ENCODE assay signal across 21 mouse cellular contexts in the genomic region with DNA sequence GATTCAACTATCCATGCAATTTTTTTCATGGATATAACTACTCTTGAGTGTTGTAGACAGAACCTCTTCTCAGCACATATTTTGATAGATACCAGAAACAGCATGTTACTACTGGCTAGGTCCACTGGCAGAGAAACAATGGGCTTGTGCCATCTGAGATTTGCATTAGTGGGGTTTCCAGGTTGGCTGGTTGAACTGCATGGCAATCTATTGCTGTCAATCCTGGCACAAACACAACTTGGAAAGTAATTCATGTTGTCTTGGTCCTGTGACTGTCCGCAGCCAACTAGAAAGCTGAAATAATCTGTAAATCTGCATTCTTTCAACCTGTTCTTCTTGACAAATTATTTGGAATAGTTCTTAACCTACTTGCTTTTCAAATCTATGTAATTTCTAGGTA. TPM values are rescaled to one million over a fixed set of nuclear protein-coding genes. Genes with fewer than 3 reads are reported as not detected.
A peak's percentile ranks its signal among the peaks of the same experiment; 100 is the strongest.
DNase-seq lines count a peak whose midpoint lies in the region; ATAC-seq and TF ChIP-seq lines count a peak whose summit lies in the region.
"Had no signal": no experiment of that assay in that cellular context is flagged by ENCODE, and none has a peak within 500 bp of the region (broad histone marks: within the 10 kb centered on the region; RNA-seq: fewer than 3 reads in every experiment).

No protein-coding gene starts in this region.

- DNase-seq in embryonic facial prominence, embryonic 14.5 days (ENCODE audit: low spot score) = peak; percentile 19
- DNase-seq in embryonic facial prominence, embryonic 10.5 days (ENCODE audit: low spot score) = no peak
- DNase-seq in intestine, embryonic 14.5 days (ENCODE audit: low spot score) = no peak
- no peak for DNase-seq in CH12.LX (ENCODE audit: extremely low read depth)
- DNase-seq in brain, adult 2 months (ENCODE audit: low read depth, low spot score) = peak; percentile 8
- no peak for DNase-seq in lung, postnatal 0 days (ENCODE audit: low spot score)
- DNase-seq: adrenal gland, adult 8-10 months; adrenal gland, postnatal 36 days; cerebellum, adult 11 months; cerebellum, adult 9-10 months; embryo, embryonic 11 days; gastrocnemius, postnatal 10 days; heart, adult 2 months; heart, postnatal 36 days; kidney, adult 11 months; kidney, adult 9 months had no signal

- no peak for TF ChIP-seq EP300 in CH12.LX (IDR thresholded peaks at IDR 0.05; ENCODE audit: low read length)
- no peak for TF ChIP-seq EP300 in lung, postnatal 0 days (IDR thresholded peaks at IDR 0.05)

- TF ChIP-seq POLR2A in CH12.LX (IDR thresholded peaks at IDR 0.05; ENCODE audit: low read depth, low read length) = no peak

- no peaks in the 10 kb centered on the region for H3K27me3 ChIP-seq in embryonic facial prominence, embryonic 14.5 days (replicated peaks; ENCODE audit: control insufficient read depth, insufficient read depth, low read length)
- H3K27me3 ChIP-seq in embryonic facial prominence, embryonic 10.5 days (replicated peaks; ENCODE audit: low read depth, poor library complexity, severe bottlenecking) = no peaks in the 10 kb centered on the region
- H3K27me3 ChIP-seq in intestine, embryonic 14.5 days (replicated peaks; ENCODE audit: control insufficient read depth, insufficient read depth, low read length) = no peaks in the 10 kb centered on the region
- no peaks in the 10 kb centered on the region for H3K27me3 ChIP-seq in intestine, postnatal 0 days (replicated peaks; ENCODE audit: control insufficient read depth, insufficient read depth, low read length)
- H3K27me3 ChIP-seq in CH12.LX (replicated peaks) = no peaks in the 10 kb centered on the region
- no peaks in the 10 kb centered on the region for H3K27me3 ChIP-seq in lung, postnatal 0 days (replicated peaks; ENCODE audit: insufficient read depth, low read length)
- H3K27me3 ChIP-seq: embryonic facial prominence, embryonic 12.5 days; forebrain, embryonic 13.5 days; heart, embryonic 12.5 days had no signal

- H3K4me3 ChIP-seq in embryonic facial prominence, embryonic 14.5 days (ENCODE audit: low read depth, low read length) = no peak overlapping the region
- H3K4me3 ChIP-seq in embryonic facial prominence, embryonic 10.5 days = no peak overlapping the region
- no peak overlapping the region for H3K4me3 ChIP-seq in intestine, embryonic 14.5 days (ENCODE audit: low read depth, low read length)
- no peak overlapping the region for H3K4me3 ChIP-seq in intestine, postnatal 0 days (ENCODE audit: low read depth, low read length)
- H3K4me3 ChIP-seq in CH12.LX (replicated peaks in 1 of 3; ENCODE audit: low read depth in 2 of 3, low read length in 2 of 3, poor library complexity in 1 of 3) = peak overlapping the region in 1 of 3 experiments; percentile 6
- no peak overlapping the region for H3K4me3 ChIP-seq in lung, postnatal 0 days (ENCODE audit: low read depth, low read length)
- H3K4me3 ChIP-seq: embryonic facial prominence, embryonic 12.5 days; forebrain, embryonic 13.5 days; heart, adult 2 months; heart, embryonic 12.5 days had no signal

- 87% methylated on average over 1 of the region's 1 CpGs for WGBS in embryonic facial prominence, embryonic 14.5 days
- WGBS in embryonic facial prominence, embryonic 10.5 days = 92% methylated on average over 1 of the region's 1 CpGs
- 84% methylated on average over 1 of the region's 1 CpGs for WGBS in intestine, embryonic 14.5 days
- 85% methylated on average over 1 of the region's 1 CpGs for WGBS in intestine, postnatal 0 days
- WGBS in lung, postnatal 0 days = 76% methylated on average over 1 of the region's 1 CpGs

- no peaks in the 10 kb centered on the region for H3K4me1 ChIP-seq in embryonic facial prominence, embryonic 14.5 days (ENCODE audit: control insufficient read depth, insufficient read depth, low read length)
- H3K4me1 ChIP-seq in embryonic facial prominence, embryonic 10.5 days = no peaks in the 10 kb centered on the region
- peaks cover 17% of the 10 kb centered on the region; the same call in 1 of the 2 replicates for H3K4me1 ChIP-seq in intestine, embryonic 14.5 days (replicated peaks; ENCODE audit: control insufficient read depth, insufficient read depth, low read length)
- H3K4me1 ChIP-seq in intestine, postnatal 0 days (replicated peaks; ENCODE audit: control insufficient read depth, insufficient read depth, low read length) = peaks cover 3% of the 10 kb centered on the region; the same call in 1 of the 2 replicates
- H3K4me1 ChIP-seq in CH12.LX (ENCODE audit: control insufficient read depth in 1 of 2, insufficient read depth in 2 of 2) = peaks cover 2 to 17% of the 10 kb centered on the region in 2 experiments; a peak in 2 of 4 replicates
- no peaks in the 10 kb centered on the region for H3K4me1 ChIP-seq in lung, postnatal 0 days (ENCODE audit: insufficient read depth, low read depth, low read length)
- H3K4me1 ChIP-seq: embryonic facial prominence, embryonic 12.5 days; forebrain, embryonic 13.5 days; heart, embryonic 12.5 days had no signal

- no peak for ATAC-seq in embryonic facial prominence, embryonic 14.5 days (ENCODE audit: low read depth)
- ATAC-seq in intestine, embryonic 14.5 days (replicated peaks; ENCODE audit: low FRiP score, low TSS enrichment, low read depth) = no peak
- ATAC-seq in intestine, postnatal 0 days = no peak; the same call in 1 of the 2 replicates
- ATAC-seq in lung, postnatal 0 days = no peak
- ATAC-seq: forebrain, embryonic 13.5 days; hindbrain, embryonic 16.5 days had no signal

- no peak overlapping the region for H3K27ac ChIP-seq in embryonic facial prominence, embryonic 14.5 days (replicated peaks; ENCODE audit: low read depth, low read length)
- no peak overlapping the region for H3K27ac ChIP-seq in embryonic facial prominence, embryonic 10.5 days (replicated peaks)
- 0 out of 2 replicates have a peak overlapping the region, but pooled peaks have one; percentile 2 for H3K27ac ChIP-seq in intestine, embryonic 14.5 days (ENCODE audit: low read depth)
- H3K27ac ChIP-seq in intestine, postnatal 0 days (ENCODE audit: low read depth, low read length) = no peak overlapping the region
- H3K27ac ChIP-seq in CH12.LX (ENCODE audit: insufficient read depth, low read depth) = no peak overlapping the region
- H3K27ac ChIP-seq in lung, postnatal 0 days (ENCODE audit: low read length) = no peak overlapping the region
- H3K27ac ChIP-seq: embryonic facial prominence, embryonic 12.5 days; forebrain, embryonic 13.5 days; heart, adult 2 months had no signal

- H3K79me2 ChIP-seq in CH12.LX (replicated peaks; ENCODE audit: control insufficient read depth, extremely low read depth, insufficient read depth, poor library complexity, severe bottlenecking) = no peaks in the 10 kb centered on the region

- H3K9me3 ChIP-seq in embryonic facial prominence, embryonic 14.5 days (ENCODE audit: control insufficient read depth, low read length) = no peaks in the 10 kb centered on the region
- H3K9me3 ChIP-seq in embryonic facial prominence, embryonic 10.5 days = no peaks in the 10 kb centered on the region
- H3K9me3 ChIP-seq in intestine, embryonic 14.5 days (ENCODE audit: control insufficient read depth, low read length) = no peaks in the 10 kb centered on the region
- H3K9me3 ChIP-seq in intestine, postnatal 0 days (ENCODE audit: control insufficient read depth) = no peaks in the 10 kb centered on the region
- no peaks in the 10 kb centered on the region for H3K9me3 ChIP-seq in CH12.LX (replicated peaks; ENCODE audit: low read length)
- no peaks in the 10 kb centered on the region for H3K9me3 ChIP-seq in lung, postnatal 0 days (ENCODE audit: low read length)
- H3K9me3 ChIP-seq: embryonic facial prominence, embryonic 12.5 days; forebrain, embryonic 13.5 days; heart, embryonic 12.5 days had no signal

- in situ Hi-C loops in CH12.LX (cut with MboI; ENCODE audit: low pct_ligation_motif_present, low pct_unique_long_range_greater_than_20kb, low sequenced_read_pairs) = loop anchor here (10.0 kb wide), 1 partner anchor 48 kb away; no protein-coding TSS in a partner anchor

- dilution Hi-C loops in CH12.LX (cut with MboI; ENCODE audit: extremely low pct_ligation_motif_present, extremely low pct_unique_long_range_greater_than_20kb, low sequenced_read_pairs) = no loop called here

- no peak for TF ChIP-seq CTCF in intestine, postnatal 0 days (IDR thresholded peaks at IDR 0.05; ENCODE audit: low read depth)
- no peak for TF ChIP-seq CTCF in CH12.LX (conservative IDR thresholded peaks at IDR 0.05 in 1 of 2, IDR thresholded peaks at IDR 0.05 in 1 of 2; ENCODE audit: low read depth in 2 of 2, low read length in 2 of 2)
- TF ChIP-seq CTCF in lung, postnatal 0 days (IDR thresholded peaks at IDR 0.05) = no peak

- H3K9ac ChIP-seq in embryonic facial prominence, embryonic 14.5 days (ENCODE audit: low read depth, low read length) = no peak overlapping the region
- no peak overlapping the region for H3K9ac ChIP-seq in intestine, embryonic 14.5 days (ENCODE audit: low read length)
- no peak overlapping the region for H3K9ac ChIP-seq in intestine, postnatal 0 days (ENCODE audit: low read depth, low read length)
- peak overlapping the region; percentile 70; the same call in 1 of the 2 replicates for H3K9ac ChIP-seq in CH12.LX (ENCODE audit: insufficient read depth, low read depth)
- H3K9ac ChIP-seq in lung, postnatal 0 days (replicated peaks; ENCODE audit: low read depth) = no peak overlapping the region
- H3K9ac ChIP-seq: embryonic facial prominence, embryonic 12.5 days; forebrain, embryonic 13.5 days; heart, embryonic 12.5 days had no signal

- TF ChIP-seq RAD21 in CH12.LX (IDR thresholded peaks at IDR 0.05; ENCODE audit: low read depth, low read length) = no peak

- H3K36me3 ChIP-seq in embryonic facial prominence, embryonic 14.5 days (ENCODE audit: control insufficient read depth, insufficient read depth, low read length) = no peaks in the 10 kb centered on the region
- no peaks in the 10 kb centered on the region for H3K36me3 ChIP-seq in embryonic facial prominence, embryonic 10.5 days (replicated peaks)
- no peaks in the 10 kb centered on the region for H3K36me3 ChIP-seq in intestine, embryonic 14.5 days (ENCODE audit: control insufficient read depth, insufficient read depth, low read length)
- H3K36me3 ChIP-seq in intestine, postnatal 0 days (ENCODE audit: control insufficient read depth, insufficient read depth) = no peaks in the 10 kb centered on the region
- H3K36me3 ChIP-seq in CH12.LX (replicated peaks in 1 of 2; ENCODE audit: control insufficient read depth in 1 of 2, insufficient read depth in 1 of 2, low read length in 1 of 2) = no peaks in the 10 kb centered on the region
- H3K36me3 ChIP-seq in lung, postnatal 0 days (ENCODE audit: insufficient read depth, low read length) = no peaks in the 10 kb centered on the region
- H3K36me3 ChIP-seq: embryonic facial prominence, embryonic 12.5 days; heart, embryonic 12.5 days had no signal

- H3K4me2 ChIP-seq in embryonic facial prominence, embryonic 14.5 days (ENCODE audit: low read depth, low read length) = no peak overlapping the region
- H3K4me2 ChIP-seq in intestine, embryonic 14.5 days (ENCODE audit: low read length) = no peak overlapping the region
- no peak overlapping the region for H3K4me2 ChIP-seq in intestine, postnatal 0 days (replicated peaks; ENCODE audit: low read depth)
- peak overlapping the region; percentile 91 for H3K4me2 ChIP-seq in CH12.LX (ENCODE audit: insufficient read depth, low read depth, poor library complexity, severe bottlenecking)
- H3K4me2 ChIP-seq in lung, postnatal 0 days (replicated peaks; ENCODE audit: low read depth, low read length) = no peak overlapping the region
- H3K4me2 ChIP-seq: embryonic facial prominence, embryonic 12.5 days; forebrain, embryonic 13.5 days; heart, embryonic 12.5 days had no signal

RNA-seq across cellular contexts. Expression of a gene that starts 15.7 kb away (rescaled TPM):
- 310 and 342 TPM in 2 replicates for polyA plus RNA-seq in embryonic facial prominence, embryonic 14.5 days (2014; fragmentation: Nextera tagmentation; extraction: Ambion mirVana)
- 266 and 277 TPM in 2 replicates for polyA plus RNA-seq in embryonic facial prominence, embryonic 10.5 days (2016; fragmentation: Nextera tagmentation; extraction: Ambion mirVana)
- 338 and 339 TPM in 2 replicates for polyA plus RNA-seq in intestine, embryonic 14.5 days (2014; fragmentation: Nextera tagmentation; extraction: Ambion mirVana)
- 148 and 153 TPM in 2 replicates for polyA plus RNA-seq in intestine, postnatal 0 days (2015; fragmentation: Nextera tagmentation; extraction: Ambion mirVana)
- total RNA-seq in CH12.LX (2012; rRNA removed) (336 and 350 TPM in 2 replicates), CH12.LX (2014; rRNA removed) (277 and 301 TPM in 2 replicates)
- 255 and 296 TPM in 2 replicates for polyA plus RNA-seq in CH12.LX (2012; ENCODE audit: insufficient read length, low read depth)
- 163 and 168 TPM in 2 replicates for polyA plus RNA-seq in lung, postnatal 0 days (2015; fragmentation: Nextera tagmentation; extraction: Ambion mirVana)

RNA-seq across cellular contexts. Expression of a gene that starts 16.2 kb away (rescaled TPM):
- polyA plus RNA-seq in embryonic facial prominence, embryonic 14.5 days (2014; fragmentation: Nextera tagmentation; extraction: Ambion mirVana) = 0.12 and 0.29 TPM in 2 replicates
- polyA plus RNA-seq in embryonic facial prominence, embryonic 10.5 days (2016; fragmentation: Nextera tagmentation; extraction: Ambion mirVana) = 0.73 and 1.0 TPM in 2 replicates
- 0.32 and 0.62 TPM in 2 replicates for polyA plus RNA-seq in intestine, embryonic 14.5 days (2014; fragmentation: Nextera tagmentation; extraction: Ambion mirVana)
- polyA plus RNA-seq in intestine, postnatal 0 days (2015; fragmentation: Nextera tagmentation; extraction: Ambion mirVana) = 0.09 and 0.21 TPM in 2 replicates
- total RNA-seq in CH12.LX (2012; rRNA removed) = 0.25 TPM in 2 replicates
- 0.16 TPM in 1 of 2 replicates, not detected in the other for total RNA-seq in CH12.LX (2014; rRNA removed)
- 0.25 and 0.41 TPM in 2 replicates for polyA plus RNA-seq in CH12.LX (2012; ENCODE audit: insufficient read length, low read depth)
- 0.23 and 0.25 TPM in 2 replicates for polyA plus RNA-seq in lung, postnatal 0 days (2015; fragmentation: Nextera tagmentation; extraction: Ambion mirVana)

RNA-seq across cellular contexts. Expression of a gene that starts 58.8 kb away (rescaled TPM):
- 16.1 and 17.7 TPM in 2 replicates for polyA plus RNA-seq in embryonic facial prominence, embryonic 14.5 days (2014; fragmentation: Nextera tagmentation; extraction: Ambion mirVana)
- 21.4 and 23.7 TPM in 2 replicates for polyA plus RNA-seq in embryonic facial prominence, embryonic 10.5 days (2016; fragmentation: Nextera tagmentation; extraction: Ambion mirVana)
- 25.0 and 25.8 TPM in 2 replicates for polyA plus RNA-seq in intestine, embryonic 14.5 days (2014; fragmentation: Nextera tagmentation; extraction: Ambion mirVana)
- polyA plus RNA-seq in intestine, postnatal 0 days (2015; fragmentation: Nextera tagmentation; extraction: Ambion mirVana) = 9.3 and 9.7 TPM in 2 replicates
- total RNA-seq in CH12.LX (2012; rRNA removed) (14.9 and 16.0 TPM in 2 replicates), CH12.LX (2014; rRNA removed) (27.4 and 29.5 TPM in 2 replicates)
- polyA plus RNA-seq in CH12.LX (2012; ENCODE audit: insufficient read length, low read depth) = 21.9 and 23.2 TPM in 2 replicates
- 5.7 and 7.5 TPM in 2 replicates for polyA plus RNA-seq in lung, postnatal 0 days (2015; fragmentation: Nextera tagmentation; extraction: Ambion mirVana)

Comparison
In these comparisons a context has a peak if more than half of its experiments do, and no peak if none do; other contexts are left out.
1. DNase-seq: peak in embryonic facial prominence, embryonic 14.5 days (single experiment) and brain, adult 2 months (single experiment); none in embryonic facial prominence, embryonic 10.5 days (single experiment), intestine, embryonic 14.5 days (single experiment), CH12.LX (single experiment) and lung, postnatal 0 days (single experiment).